Mouse (Mus musculus) heart, postnatal 0 days (tissue): ENCODE data around the gene Cnppd1.

ENCODE experiments used
- CTCF ChIP-seq: IDR thresholded peaks from 2 replicates; pipeline ENCODE4 v1.5.1; 2016; ENCODE audit warnings: antibody characterized with exemption, control low read depth, low read depth
- EP300 ChIP-seq: IDR thresholded peaks from 2 replicates; pipeline ENCODE4 v1.6.1; 2016; ENCODE audit warnings: antibody characterized with exemption, low read depth

- TF ChIP-seq CTCF = no peak; the same call in 1 of the 2 replicates
- 0 out of 2 replicates have a peak, but pooled peaks have one; percentile 24 for TF ChIP-seq EP300
Observed at GRCm38 (mm10) chr1:75191622-75192402, 49.3 kb upstream of the Cnppd1 start, which contains the start of the genes Ankzf1 and Atg9a.
